Mouse (Mus musculus) heart, embryonic 14.5 days (tissue): ENCODE data around the gene Lmo3. TPM values are rescaled to one million over a fixed set of nuclear protein-coding genes. Genes with fewer than 3 reads are reported as not detected.

Source experiments
- ATAC-seq: fragments of 200-750 bp; cut with Nextera tagmentation; 2 replicates; pipeline ENCODE4 v1.8.0; 2017; ENCODE audit warnings: low read depth, moderate TSS enrichment; ENCODE audit not compliant: insufficient number of reproducible peaks, insufficient read depth, low FRiP score
- H3K27ac ChIP-seq, 2 experiments: fragments of 200-500 bp in 1 of 2; fragments of 300-500 bp in 1 of 2; sonication (generic) in 1 of 2; replicated peaks in 1 of 2; 2 replicates each; pipeline ENCODE4 v1.5.1; 2012 to 2014; ENCODE audit warnings: low read depth in 2 of 2, low read length in 2 of 2, control low read depth in 1 of 2, mild to moderate bottlenecking in 1 of 2, mixed read lengths in 1 of 2; ENCODE audit not compliant: control insufficient read depth in 1 of 2, insufficient read depth in 1 of 2
- H3K27me3 ChIP-seq: fragments of 300-500 bp; sonication (generic); 2 replicates; pipeline ENCODE4 v1.6.1; 2014; ENCODE audit warnings: mild to moderate bottlenecking, low read length, control low read depth; ENCODE audit not compliant: control insufficient read depth, insufficient read depth
- H3K36me3 ChIP-seq: fragments of 300-500 bp; sonication (generic); 2 replicates; pipeline ENCODE4 v1.6.1; 2014; ENCODE audit warnings: mild to moderate bottlenecking, control low read depth, low read length, mixed read lengths; ENCODE audit not compliant: control insufficient read depth, insufficient read depth
- H3K4me1 ChIP-seq, 2 experiments: fragments of 200-500 bp in 1 of 2; fragments of 300-500 bp in 1 of 2; sonication (generic) in 1 of 2; 2 replicates each; pipeline ENCODE4 v1.6.1; 2012 to 2014; ENCODE audit warnings: low read length in 2 of 2, control low read depth in 1 of 2, mixed read lengths in 1 of 2; ENCODE audit not compliant: control insufficient read depth in 2 of 2, insufficient read depth in 2 of 2
- H3K4me2 ChIP-seq: fragments of 300-500 bp; sonication (generic); 2 replicates; pipeline ENCODE4 v1.6.1; 2014; ENCODE audit warnings: mild to moderate bottlenecking, low read length
- H3K4me3 ChIP-seq, 2 experiments: fragments of 200-500 bp in 1 of 2; fragments of 300-500 bp in 1 of 2; sonication (generic) in 1 of 2; 2 replicates each; pipeline ENCODE4 v1.5.1; 2012 to 2014; ENCODE audit warnings: low read length in 2 of 2, mild to moderate bottlenecking in 2 of 2, control low read depth in 1 of 2, low read depth in 1 of 2, moderate library complexity in 1 of 2; ENCODE audit not compliant: control insufficient read depth in 1 of 2, insufficient read depth in 1 of 2
- H3K9ac ChIP-seq: fragments of 300-500 bp; sonication (generic); 2 replicates; pipeline ENCODE4 v1.6.1; 2014; ENCODE audit warnings: mild to moderate bottlenecking, low read length
- H3K9me3 ChIP-seq: fragments of 300-500 bp; sonication (generic); 2 replicates; pipeline ENCODE4 v1.6.1; 2016; ENCODE audit warnings: low read length, control low read depth; ENCODE audit not compliant: control insufficient read depth
- WGBS: fragments of 180-500 bp; shearing (Covaris S2); extraction: QIAGEN DNeasy Blood & Tissue Kit; methylation state at CpG from one replicate; pipeline ENCODE4 v1.1.7; 2014; 5-methylcytosine and 5-hydroxymethylcytosine counted together
- polyA plus RNA-seq: library from polyadenylated mRNA; unstranded; fragments of >200 nt; fragmentation: Nextera tagmentation; extraction: Ambion mirVana; gene quantifications from 2 replicates; pipeline ENCODE4 v1.2.1, GENCODE M21; 2014

Lmo3 gene
- polyA plus RNA-seq, 1 experiment from 2014 or later = 1.9 TPM

DNA sequence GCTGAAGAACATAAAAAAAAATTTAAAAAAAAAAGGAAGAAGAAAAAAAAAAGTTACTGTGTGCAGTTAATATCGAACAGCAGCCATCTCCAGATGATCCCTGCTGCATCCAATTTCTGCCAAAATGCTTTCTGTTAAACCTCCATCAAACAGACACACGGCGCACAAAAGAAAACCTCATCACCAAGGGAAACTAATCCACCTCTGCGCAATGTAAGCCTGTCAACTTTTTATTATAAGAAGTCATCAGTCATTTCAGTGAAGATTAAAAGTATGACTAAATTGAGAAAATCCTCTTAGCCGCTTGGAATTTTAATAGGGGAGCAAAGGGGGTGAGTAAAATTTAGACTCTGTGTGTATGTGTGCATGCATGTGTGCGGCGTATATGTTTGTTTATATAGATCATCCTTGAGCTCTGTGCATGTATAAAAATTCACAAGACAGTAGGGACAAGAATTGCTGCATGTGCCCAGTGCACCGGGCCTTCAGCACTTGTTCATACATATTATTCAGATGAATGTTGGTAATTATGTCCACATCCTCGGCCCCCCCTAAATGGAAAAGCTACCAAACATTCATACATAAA, 1.2 kb downstream of the Lmo3 start:
- no peak overlapping the region for H3K9ac ChIP-seq
- WGBS = 84% methylated on average over 9 of the region's 9 CpGs
- no peaks in the 10 kb centered on the region for H3K9me3 ChIP-seq
- H3K27ac ChIP-seq = no peak overlapping the region
- no peaks in the 10 kb centered on the region for H3K4me1 ChIP-seq
- no peak overlapping the region for H3K4me2 ChIP-seq
- ATAC-seq = no peak
- no peak overlapping the region for H3K4me3 ChIP-seq
- no peaks in the 10 kb centered on the region for H3K36me3 ChIP-seq
- H3K27me3 ChIP-seq = no peaks in the 10 kb centered on the region

DNA sequence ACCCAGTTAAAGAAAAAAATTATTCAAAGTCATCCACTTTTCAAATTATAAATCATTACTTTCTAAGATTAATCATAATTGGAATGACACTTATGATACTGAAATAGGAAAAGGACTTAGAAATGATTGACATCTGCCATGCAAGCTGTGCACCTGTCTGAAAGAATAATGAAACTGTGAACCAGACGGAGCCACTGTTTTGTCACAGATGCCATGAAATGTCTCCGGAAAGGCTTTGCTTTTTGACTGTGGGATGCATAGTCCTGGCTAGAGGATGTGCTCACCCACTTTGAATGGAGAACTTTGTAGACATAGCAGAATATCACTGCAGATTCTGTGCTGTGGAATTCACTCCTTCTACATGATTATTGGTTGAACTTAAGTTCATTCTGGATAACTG, 18.4 kb downstream of the Lmo3 start:
- H3K4me3 ChIP-seq = no peak overlapping the region
- H3K4me1 ChIP-seq = no peaks in the 10 kb centered on the region
- H3K9me3 ChIP-seq = no peaks in the 10 kb centered on the region
- 76% methylated on average over 2 of the region's 2 CpGs for WGBS
- ATAC-seq = no peak
- H3K4me2 ChIP-seq = no peak overlapping the region
- no peak overlapping the region for H3K27ac ChIP-seq
- H3K36me3 ChIP-seq = no peaks in the 10 kb centered on the region
- H3K9ac ChIP-seq = no peak overlapping the region
- no peaks in the 10 kb centered on the region for H3K27me3 ChIP-seq

- WGBS = 60% methylated on average over 7 of the region's 7 CpGs
- no peaks in the 10 kb centered on the region for H3K36me3 ChIP-seq
- no peaks in the 10 kb centered on the region for H3K27me3 ChIP-seq
- no peak for ATAC-seq
- no peaks in the 10 kb centered on the region for H3K9me3 ChIP-seq
- no peak overlapping the region for H3K4me2 ChIP-seq
- no peaks in the 10 kb centered on the region for H3K4me1 ChIP-seq
- no peak overlapping the region for H3K27ac ChIP-seq
- no peak overlapping the region for H3K4me3 ChIP-seq
- no peak overlapping the region for H3K9ac ChIP-seq
Measured at GRCm38 (mm10) chr6:138552144-138552543, 29.6 kb downstream of the Lmo3 start.

DNA sequence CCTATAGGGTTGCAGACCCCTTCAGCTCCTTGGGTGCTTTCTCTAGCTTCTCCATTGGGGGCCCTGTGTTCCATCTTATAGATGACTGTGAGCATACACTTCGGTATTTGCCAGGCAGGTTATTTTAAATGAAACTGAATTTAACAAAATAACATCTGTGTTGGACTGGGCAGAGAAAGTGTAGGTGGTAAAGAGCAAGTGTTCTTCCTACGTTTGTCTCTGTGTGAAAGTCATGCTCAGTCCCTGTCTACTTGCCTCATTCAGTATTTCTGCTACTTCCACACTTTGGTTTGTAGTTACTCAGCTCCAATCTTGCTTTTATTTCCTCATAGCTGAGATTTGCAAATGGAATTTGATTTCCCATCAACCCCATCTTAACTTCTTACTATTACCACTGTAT, 46.9 kb downstream of the Lmo3 start:
- H3K9ac ChIP-seq = no peak overlapping the region
- ATAC-seq = no peak
- WGBS = 68% methylated on average over 2 of the region's 2 CpGs

GRCm38 (mm10) chr6:138506642-138507041, 75.1 kb downstream of the Lmo3 start:
- Histone ChIP-seq H3K4me2 (no peak overlapping the region), H3K27me3 (no peaks in the 10 kb centered on the region), H3K36me3 (no peaks in the 10 kb centered on the region), H3K9ac (no peak overlapping the region), H3K4me1 (no peaks in the 10 kb centered on the region), H3K9me3 (no peaks in the 10 kb centered on the region), H3K27ac (no peak overlapping the region), H3K4me3 (no peak overlapping the region)
- no peak for ATAC-seq
- WGBS = 51% methylated on average over 1 of the region's 1 CpGs

More for the DNA sequence above, 46.9 kb downstream of the Lmo3 start:
- Histone ChIP-seq H3K27ac (no peak overlapping the region), H3K27me3 (no peaks in the 10 kb centered on the region), H3K4me2 (no peak overlapping the region), H3K4me3 (no peak overlapping the region), H3K36me3 (no peaks in the 10 kb centered on the region), H3K9me3 (no peaks in the 10 kb centered on the region), H3K4me1 (no peaks in the 10 kb centered on the region)

DNA sequence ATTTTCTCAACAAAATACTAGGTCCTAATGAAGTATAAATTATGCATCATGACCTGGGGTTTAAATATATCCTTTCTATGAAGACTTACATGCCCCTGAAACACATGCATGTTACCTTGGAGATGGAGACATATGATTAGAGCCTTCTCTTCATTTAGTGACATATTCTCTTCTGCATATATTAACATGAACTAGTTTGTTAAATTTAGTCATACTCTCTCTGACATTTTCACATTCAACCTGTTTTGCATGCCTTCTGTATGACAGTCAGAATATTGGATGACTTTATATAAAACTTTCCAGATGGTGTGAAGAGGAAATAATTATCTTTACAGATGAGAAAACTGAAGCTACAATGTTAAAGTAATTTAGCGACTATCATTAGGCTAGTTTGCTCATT, 77.8 kb downstream of the Lmo3 start:
- H3K27me3 ChIP-seq = no peaks in the 10 kb centered on the region
- WGBS = 56% methylated on average over 1 of the region's 1 CpGs
- no peak overlapping the region for H3K4me3 ChIP-seq
- H3K27ac ChIP-seq = no peak overlapping the region
- H3K9ac ChIP-seq = no peak overlapping the region
- H3K9me3 ChIP-seq = no peaks in the 10 kb centered on the region
- H3K36me3 ChIP-seq = no peaks in the 10 kb centered on the region
- no peak overlapping the region for H3K4me2 ChIP-seq
- no peak for ATAC-seq
- H3K4me1 ChIP-seq = no peaks in the 10 kb centered on the region

DNA sequence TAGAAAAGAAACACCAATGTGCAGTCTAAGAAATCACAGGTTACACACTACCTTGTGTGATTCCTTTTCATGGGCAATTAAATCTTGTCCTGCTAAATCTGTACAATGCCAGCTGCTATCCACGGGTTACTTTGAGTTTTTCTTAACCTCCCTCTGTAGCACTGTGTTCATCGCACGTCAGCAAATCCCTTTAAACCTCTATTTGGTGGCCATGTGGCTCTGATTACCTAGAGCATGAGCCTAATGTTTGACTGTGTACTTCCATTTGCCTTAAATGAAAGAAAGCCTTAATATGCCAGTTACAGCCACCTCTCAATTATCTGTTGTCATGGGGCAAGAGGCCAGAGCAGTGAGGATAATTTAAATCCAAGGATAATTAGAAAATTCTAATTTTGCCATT, 98.9 kb downstream of the Lmo3 start:
- Histone ChIP-seq H3K27me3 (no peaks in the 10 kb centered on the region), H3K4me3 (no peak overlapping the region), H3K27ac (no peak overlapping the region), H3K36me3 (no peaks in the 10 kb centered on the region), H3K4me1 (no peaks in the 10 kb centered on the region), H3K9ac (no peak overlapping the region), H3K9me3 (no peaks in the 10 kb centered on the region), H3K4me2 (no peak overlapping the region)
- ATAC-seq = no peak
- 78% methylated on average over 3 of the region's 3 CpGs for WGBS

DNA sequence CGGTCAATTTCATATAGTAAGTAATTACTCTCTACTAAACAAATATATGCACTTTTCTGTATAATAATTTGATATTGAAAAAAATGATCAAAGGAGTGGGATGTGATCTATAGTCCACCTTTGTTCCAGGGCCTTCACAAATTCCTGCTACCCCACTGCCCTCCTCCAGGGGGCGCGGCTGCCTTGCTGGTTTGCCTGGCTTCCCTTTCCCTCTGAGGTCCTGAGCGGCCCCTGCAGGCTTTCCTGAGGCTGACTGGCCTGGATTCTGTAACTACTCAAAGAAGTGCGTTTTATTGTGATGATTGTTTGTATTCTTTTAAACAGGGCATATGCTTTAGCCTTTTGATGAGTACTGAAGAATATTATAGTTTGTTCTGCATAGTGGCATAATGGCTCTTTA, 104.2 kb downstream of the Lmo3 start:
- H3K4me3 ChIP-seq = no peak overlapping the region
- no peak overlapping the region for H3K4me2 ChIP-seq
- 14% methylated on average over 5 of the region's 5 CpGs for WGBS
- H3K9me3 ChIP-seq = no peaks in the 10 kb centered on the region
- H3K4me1 ChIP-seq = no peaks in the 10 kb centered on the region
- ATAC-seq = no peak
- no peaks in the 10 kb centered on the region for H3K27me3 ChIP-seq
- H3K36me3 ChIP-seq = no peaks in the 10 kb centered on the region
- no peak overlapping the region for H3K9ac ChIP-seq
- H3K27ac ChIP-seq = no peak overlapping the region
